Mouse (Mus musculus) limb, embryonic 15.5 days (tissue): ENCODE data around the gene Arhgap27. TPM values are rescaled to one million over a fixed set of nuclear protein-coding genes. Genes with fewer than 3 reads are reported as not detected.

Experiments used
- ATAC-seq: fragments of 200-750 bp; cut with Nextera tagmentation; 2 replicates; pipeline ENCODE4 v1.8.0; 2017; ENCODE audit warnings: low read depth, moderate TSS enrichment; ENCODE audit not compliant: insufficient number of reproducible peaks, low FRiP score, low TSS enrichment
- H3K27ac ChIP-seq: fragments of 300-500 bp; sonication (generic); 2 replicates; pipeline ENCODE4 v1.5.1; 2015; ENCODE audit warnings: moderate library complexity, mild to moderate bottlenecking, inconsistent platforms
- H3K27me3 ChIP-seq: fragments of 300-500 bp; sonication (generic); 2 replicates; pipeline ENCODE4 v1.6.1; 2015; ENCODE audit warnings: inconsistent platforms
- H3K36me3 ChIP-seq: fragments of 300-500 bp; sonication (generic); 2 replicates; pipeline ENCODE4 v1.6.1; 2015; ENCODE audit warnings: inconsistent platforms
- H3K4me1 ChIP-seq: fragments of 300-500 bp; sonication (generic); 2 replicates; pipeline ENCODE4 v1.6.1; 2015; ENCODE audit warnings: inconsistent platforms
- H3K4me2 ChIP-seq: fragments of 300-500 bp; sonication (generic); 2 replicates; pipeline ENCODE4 v1.6.1; 2015; ENCODE audit warnings: mild to moderate bottlenecking, inconsistent platforms
- H3K4me3 ChIP-seq: fragments of 300-500 bp; sonication (generic); 2 replicates; pipeline ENCODE4 v1.5.1; 2015; ENCODE audit warnings: mild to moderate bottlenecking, inconsistent platforms
- H3K9ac ChIP-seq: fragments of 300-500 bp; sonication (generic); 2 replicates; pipeline ENCODE4 v1.6.1; 2015; ENCODE audit warnings: inconsistent platforms
- H3K9me3 ChIP-seq: fragments of 300-500 bp; sonication (generic); 2 replicates; pipeline ENCODE4 v1.6.1; 2016; ENCODE audit warnings: inconsistent platforms
- WGBS: fragments of 180-500 bp; shearing (Covaris S2); methylation state at CpG from one replicate; pipeline ENCODE4 v1.1.7; 2015; 5-methylcytosine and 5-hydroxymethylcytosine counted together
- polyA plus RNA-seq: library from polyadenylated mRNA; unstranded; fragments of >200 nt; fragmentation: Nextera tagmentation; extraction: Ambion mirVana; gene quantifications from 2 replicates; pipeline ENCODE4 v1.2.1, GENCODE M21; 2015

The Arhgap27 gene
- polyA plus RNA-seq, 1 experiment from 2014 or later = 14.0 TPM

DNA sequence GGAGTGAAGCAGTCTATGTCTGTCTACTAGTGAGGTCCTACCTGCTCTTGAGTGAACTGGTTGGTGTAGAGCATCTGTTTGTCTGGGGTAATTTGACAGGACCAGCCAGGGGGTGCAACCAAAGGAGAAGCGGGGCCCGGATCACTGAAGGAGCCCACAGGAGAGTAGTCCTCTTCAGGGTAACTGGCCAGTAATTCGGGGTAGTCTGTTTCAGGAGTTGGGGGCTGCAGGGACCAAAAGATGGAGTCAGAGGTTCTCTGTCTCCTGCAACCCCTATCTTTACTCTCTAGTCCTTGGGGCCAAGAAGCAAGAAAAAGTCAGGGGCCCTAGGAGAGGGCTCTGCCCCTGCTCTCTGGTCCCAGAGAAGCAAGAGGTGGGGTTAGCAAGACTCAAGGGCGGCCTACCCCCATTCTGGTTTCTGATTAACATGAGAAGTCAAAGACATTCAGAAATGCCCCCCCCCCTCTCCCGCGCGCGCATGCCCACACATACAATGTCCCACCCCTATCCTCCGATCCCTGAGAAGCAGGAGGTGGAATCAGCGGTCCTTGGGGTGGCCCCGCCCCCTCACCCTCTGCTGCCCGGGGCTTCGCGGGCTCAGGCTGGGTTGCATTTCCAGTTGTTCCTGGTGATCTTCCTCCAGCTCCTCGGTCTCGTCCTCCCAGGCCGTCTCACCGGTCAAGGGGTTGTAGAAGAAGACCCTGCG lies 23.9 kb downstream of the Arhgap27 start:
- H3K9me3 ChIP-seq = no peaks in the 10 kb centered on the region
- H3K36me3 ChIP-seq = no peaks in the 10 kb centered on the region
- H3K4me3 ChIP-seq = peak overlapping the region; percentile 16; the same call in 1 of the 2 replicates
- 38% methylated on average over 16 of the region's 19 CpGs for WGBS
- no peak overlapping the region for H3K27ac ChIP-seq
- H3K27me3 ChIP-seq = peaks cover 7% of the 10 kb centered on the region; the same call in 1 of the 2 replicates
- H3K4me2 ChIP-seq = peak overlapping the region; percentile 27
- ATAC-seq = no peak
- no peak overlapping the region for H3K9ac ChIP-seq
- H3K4me1 ChIP-seq = peaks cover 28% of the 10 kb centered on the region

GRCm38 (mm10) chr11:103338671-103339070 lies 24.8 kb downstream of the Arhgap27 start:
- Histone ChIP-seq H3K9me3 (no peaks in the 10 kb centered on the region), H3K4me3 (no peak overlapping the region), H3K4me2 (no peak overlapping the region), H3K27me3 (peaks cover 15% of the 10 kb centered on the region), H3K4me1 (peaks cover 32% of the 10 kb centered on the region), H3K36me3 (no peaks in the 10 kb centered on the region), H3K27ac (no peak overlapping the region), H3K9ac (no peak overlapping the region)
- ATAC-seq = no peak
- 91% methylated on average over 6 of the region's 6 CpGs for WGBS

DNA sequence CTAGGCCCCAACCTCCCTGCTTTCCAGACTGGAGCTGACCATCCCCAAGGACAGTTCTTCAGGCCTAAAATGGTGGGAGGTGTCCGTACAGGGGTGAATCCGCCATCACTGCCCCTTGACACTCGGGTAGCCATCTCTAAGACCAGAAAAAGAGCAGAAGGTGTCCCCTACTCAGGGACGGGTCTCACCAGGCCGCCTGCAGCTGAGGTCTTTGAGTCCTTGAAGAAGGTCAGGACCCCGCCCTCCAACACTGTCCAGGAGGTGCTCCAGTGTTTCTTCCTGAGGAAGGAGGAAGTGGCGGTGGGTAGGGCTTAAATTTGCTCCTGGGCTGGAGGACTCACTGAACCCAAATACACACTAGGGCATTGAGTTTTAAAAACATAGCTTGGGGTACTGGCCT lies 25.4 kb downstream of the Arhgap27 start:
- no peak overlapping the region for H3K9ac ChIP-seq
- no peaks in the 10 kb centered on the region for H3K9me3 ChIP-seq
- WGBS = 83% methylated on average over 7 of the region's 7 CpGs
- H3K36me3 ChIP-seq = no peaks in the 10 kb centered on the region
- ATAC-seq = no peak
- H3K27ac ChIP-seq = no peak overlapping the region
- H3K27me3 ChIP-seq = peaks cover 21% of the 10 kb centered on the region
- no peak overlapping the region for H3K4me3 ChIP-seq
- no peak overlapping the region for H3K4me2 ChIP-seq
- peaks cover 38% of the 10 kb centered on the region for H3K4me1 ChIP-seq

GRCm38 (mm10) chr11:103337180-103337579 lies 26.3 kb downstream of the Arhgap27 start:
- peaks cover 30% of the 10 kb centered on the region for H3K27me3 ChIP-seq
- no peak overlapping the region for H3K9ac ChIP-seq
- H3K4me1 ChIP-seq = peaks cover 47% of the 10 kb centered on the region
- no peak overlapping the region for H3K4me3 ChIP-seq
- 65% methylated on average over 2 of the region's 2 CpGs for WGBS
- H3K27ac ChIP-seq = peak overlapping the region; percentile 43; the same call in 1 of the 2 replicates
- no peak for ATAC-seq
- H3K9me3 ChIP-seq = no peaks in the 10 kb centered on the region
- H3K4me2 ChIP-seq = no peak overlapping the region
- no peaks in the 10 kb centered on the region for H3K36me3 ChIP-seq

DNA sequence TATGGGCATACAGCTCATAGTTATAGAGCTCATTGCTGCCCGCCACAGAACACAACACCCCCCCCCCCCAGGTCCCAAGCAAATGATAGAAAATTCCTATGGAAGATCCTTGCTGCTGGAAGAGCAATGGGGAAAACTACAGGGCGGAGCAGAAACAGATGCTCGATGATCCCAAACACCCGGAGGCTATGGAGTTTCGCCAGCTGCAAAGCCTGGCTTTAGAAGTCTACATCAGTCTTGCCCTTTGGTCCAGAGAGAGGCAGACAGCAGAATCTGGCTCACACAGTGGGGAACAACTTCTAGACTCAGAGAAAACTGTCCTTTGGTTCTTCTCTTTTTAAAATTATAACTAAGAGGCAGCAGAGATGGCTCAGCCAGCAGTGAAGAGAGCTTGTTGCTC lies 27.9 kb downstream of the Arhgap27 start:
- H3K9me3 ChIP-seq = no peaks in the 10 kb centered on the region
- H3K4me3 ChIP-seq = no peak overlapping the region
- no peak overlapping the region for H3K4me2 ChIP-seq
- peaks cover 38% of the 10 kb centered on the region for H3K27me3 ChIP-seq
- peak overlapping the region; percentile 39 for H3K27ac ChIP-seq
- peaks cover 54% of the 10 kb centered on the region for H3K4me1 ChIP-seq
- 42% methylated on average over 5 of the region's 5 CpGs for WGBS
- H3K36me3 ChIP-seq = no peaks in the 10 kb centered on the region
- ATAC-seq = no peak
- H3K9ac ChIP-seq = no peak overlapping the region

GRCm38 (mm10) chr11:103334925-103335324 lies 28.6 kb downstream of the Arhgap27 start:
- no peak for ATAC-seq
- peaks cover 49% of the 10 kb centered on the region for H3K4me1 ChIP-seq
- H3K9ac ChIP-seq = no peak overlapping the region
- H3K4me2 ChIP-seq = no peak overlapping the region
- 67% methylated on average over 9 of the region's 9 CpGs for WGBS
- H3K27me3 ChIP-seq = peaks cover 38% of the 10 kb centered on the region
- H3K27ac ChIP-seq = peak overlapping the region; percentile 39; the same call in 1 of the 2 replicates
- H3K36me3 ChIP-seq = no peaks in the 10 kb centered on the region
- H3K4me3 ChIP-seq = no peak overlapping the region
- H3K9me3 ChIP-seq = no peaks in the 10 kb centered on the region

GRCm38 (mm10) chr11:103333719-103334398 lies 29.6 kb downstream of the Arhgap27 start:
- peak overlapping the region; percentile 29 for H3K4me3 ChIP-seq
- peaks cover 42% of the 10 kb centered on the region for H3K4me1 ChIP-seq
- H3K27me3 ChIP-seq = peaks cover 38% of the 10 kb centered on the region
- no peak overlapping the region for H3K9ac ChIP-seq
- peak overlapping the region; percentile 47 for H3K4me2 ChIP-seq
- H3K27ac ChIP-seq = peak overlapping the region; percentile 38; the same call in 1 of the 2 replicates
- no peak for ATAC-seq
- 15% methylated on average over 40 of the region's 40 CpGs for WGBS
- no peaks in the 10 kb centered on the region for H3K36me3 ChIP-seq
- no peaks in the 10 kb centered on the region for H3K9me3 ChIP-seq

DNA sequence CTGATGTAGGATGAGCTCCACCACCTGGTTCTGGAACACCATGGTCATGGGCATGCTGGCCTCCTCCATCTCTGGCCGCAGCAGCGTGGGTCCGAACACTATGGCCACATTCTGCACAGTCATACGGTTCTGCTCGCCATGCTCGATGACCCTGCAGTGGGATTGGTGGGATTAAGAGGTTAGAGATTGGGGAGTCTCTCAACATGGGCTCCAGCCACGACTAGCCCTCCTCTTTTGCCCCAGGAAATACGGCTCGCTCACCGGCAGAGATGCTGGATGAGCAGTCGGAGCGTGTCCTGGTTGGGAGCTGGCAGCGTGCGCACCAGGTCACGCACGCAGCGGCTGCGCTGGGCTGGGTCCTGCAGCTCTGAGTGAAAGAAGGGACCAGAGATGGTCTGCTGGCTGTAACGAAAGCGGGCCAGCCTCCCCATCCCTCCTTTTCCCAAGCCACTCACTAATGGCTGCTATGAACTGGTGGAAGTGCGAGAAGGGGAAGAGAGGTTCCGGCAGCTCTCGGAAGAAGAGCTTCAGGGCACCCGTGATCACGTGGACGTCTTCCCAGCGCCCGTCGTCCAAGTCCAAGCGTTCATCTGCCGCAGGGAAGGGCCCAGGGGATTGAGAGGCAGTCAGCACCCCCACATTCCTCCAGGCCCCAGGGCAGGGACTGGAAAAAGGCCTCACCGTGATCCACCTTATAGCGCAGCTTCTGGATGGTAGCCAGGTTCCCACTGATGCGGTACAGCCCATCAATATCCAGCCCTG lies 30.4 kb downstream of the Arhgap27 start:
- H3K36me3 ChIP-seq = no peaks in the 10 kb centered on the region
- peak overlapping the region; percentile 29 for H3K4me3 ChIP-seq
- peaks cover 38% of the 10 kb centered on the region for H3K27me3 ChIP-seq
- no peak overlapping the region for H3K9ac ChIP-seq
- H3K9me3 ChIP-seq = no peaks in the 10 kb centered on the region
- WGBS = 31% methylated on average over 34 of the region's 34 CpGs
- no peak overlapping the region for H3K27ac ChIP-seq
- peaks cover 41% of the 10 kb centered on the region for H3K4me1 ChIP-seq
- peak overlapping the region; percentile 47 for H3K4me2 ChIP-seq
- ATAC-seq = no peak

- Histone ChIP-seq H3K9me3 (no peaks in the 10 kb centered on the region), H3K9ac (no peak overlapping the region), H3K27ac (no peak overlapping the region), H3K27me3 (peaks cover 38% of the 10 kb centered on the region), H3K4me2 (peak overlapping the region; percentile 47), H3K36me3 (no peaks in the 10 kb centered on the region), H3K4me3 (peak overlapping the region; percentile 29), H3K4me1 (peaks cover 36% of the 10 kb centered on the region)
- ATAC-seq = no peak
- WGBS = 28% methylated on average over 18 of the region's 18 CpGs
These were observed 31.2 kb downstream of the Arhgap27 start for GRCm38 (mm10) chr11:103332186-103332889.

DNA sequence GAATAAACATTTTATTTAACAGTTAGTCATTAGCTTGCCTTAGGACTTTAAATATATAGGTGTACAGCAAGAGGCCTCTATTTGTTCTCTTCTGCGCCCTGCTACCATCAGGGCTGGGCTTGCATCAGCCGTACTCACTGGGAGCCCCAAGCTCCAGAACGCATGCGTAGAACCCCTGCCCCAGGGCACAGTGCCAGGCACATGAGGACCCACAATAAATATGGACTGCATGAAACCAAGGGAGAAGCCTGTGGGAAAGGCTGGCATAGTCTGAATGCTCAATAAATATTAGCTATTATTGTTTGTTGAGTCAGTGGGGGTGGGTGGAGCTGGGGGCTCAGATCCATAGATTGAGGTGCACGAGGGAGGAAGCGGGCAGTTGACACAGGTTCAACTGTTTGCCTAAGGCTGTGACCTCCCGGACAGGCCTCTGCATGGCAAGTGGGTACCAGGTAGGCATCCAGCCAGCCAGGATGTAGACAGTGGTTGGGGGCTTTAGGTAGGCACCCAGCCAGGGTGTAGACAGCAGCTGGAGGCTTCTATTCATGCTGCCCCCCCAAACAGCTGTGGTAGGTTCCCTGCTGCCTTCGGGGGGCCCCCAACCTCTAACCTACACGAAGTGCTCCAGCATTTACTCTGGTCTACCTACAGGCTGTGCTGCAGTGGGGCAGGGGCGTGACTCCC lies 31.8 kb downstream of the Arhgap27 start:
- 93% methylated on average over 10 of the region's 10 CpGs for WGBS
- Histone ChIP-seq H3K27me3 (peaks cover 38% of the 10 kb centered on the region), H3K4me3 (no peak overlapping the region), H3K27ac (no peak overlapping the region), H3K9me3 (no peaks in the 10 kb centered on the region), H3K9ac (no peak overlapping the region), H3K4me1 (peaks cover 33% of the 10 kb centered on the region), H3K36me3 (no peaks in the 10 kb centered on the region), H3K4me2 (no peak overlapping the region)
- ATAC-seq = no peak
